ENCODE assay signal across 8 mouse cellular contexts in genomic region chr1:75216797-75217585, GRCm38 (mm10). TPM values are rescaled to one million over a fixed set of nuclear protein-coding genes. Genes with fewer than 3 reads are reported as not detected.
A peak's percentile ranks its signal among the peaks of the same experiment; 100 is the strongest.
DNase-seq lines count a peak whose midpoint lies in the region; ATAC-seq and TF ChIP-seq lines count a peak whose summit lies in the region.
"Had no signal": no experiment of that assay in that cellular context is flagged by ENCODE, and none has a peak within 500 bp of the region (broad histone marks: within the 10 kb centered on the region; RNA-seq: fewer than 3 reads in every experiment).

No protein-coding gene starts in this region.

- no peak for TF ChIP-seq POLR2A in testis, adult 2 months (IDR thresholded peaks at IDR 0.05; ENCODE audit: control insufficient read depth, low read depth, low read length)

- no peaks in the 10 kb centered on the region for H3K9me3 ChIP-seq in intestine, postnatal 0 days (ENCODE audit: control insufficient read depth)
- H3K9me3 ChIP-seq in stomach, embryonic 15.5 days: no peaks in the 10 kb centered on the region

- WGBS in intestine, postnatal 0 days: 71% methylated on average over 13 of the region's 13 CpGs
- 69% methylated on average over 13 of the region's 13 CpGs for WGBS in stomach, embryonic 15.5 days

- peak overlapping the region; percentile 100 for H3K4me2 ChIP-seq in intestine, postnatal 0 days (replicated peaks; ENCODE audit: low read depth)
- H3K4me2 ChIP-seq in stomach, embryonic 15.5 days: peak overlapping the region; percentile 98

- no peak for TF ChIP-seq CTCF in testis, adult 2 months (IDR thresholded peaks at IDR 0.05; ENCODE audit: control insufficient read depth, insufficient read depth, insufficient replicate concordance, low read depth, low read length)
- TF ChIP-seq CTCF in intestine, postnatal 0 days (IDR thresholded peaks at IDR 0.05; ENCODE audit: low read depth): no peak

- H3K27me3 ChIP-seq in testis, adult 2 months (ENCODE audit: control insufficient read depth, insufficient read depth, low read length): peaks cover 4% of the 10 kb centered on the region
- H3K27me3 ChIP-seq in intestine, postnatal 0 days (replicated peaks; ENCODE audit: control insufficient read depth, insufficient read depth, low read length): peaks cover 15% of the 10 kb centered on the region; the same call in 1 of the 2 replicates
- peaks cover 13% of the 10 kb centered on the region for H3K27me3 ChIP-seq in stomach, embryonic 15.5 days (replicated peaks)

- DNase-seq in testis, postnatal 14 days (ENCODE audit: low spot score): no peak
- DNase-seq in urinary bladder, postnatal 14 days (ENCODE audit: low spot score): no peak
- DNase-seq in right cerebral cortex, adult 2 months (ENCODE audit: low spot score in 2 of 2): no peak

- no peak overlapping the region for H3K27ac ChIP-seq in testis, adult 2 months (ENCODE audit: control insufficient read depth, insufficient read depth, low read depth, low read length)
- H3K27ac ChIP-seq in intestine, postnatal 0 days (ENCODE audit: low read depth, low read length): no peak overlapping the region
- H3K27ac ChIP-seq in stomach, embryonic 15.5 days: no peak overlapping the region

- H3K4me1 ChIP-seq in testis, adult 2 months (ENCODE audit: control insufficient read depth, insufficient read depth, low read length): peaks cover 19% of the 10 kb centered on the region
- H3K4me1 ChIP-seq in intestine, postnatal 0 days (replicated peaks; ENCODE audit: control insufficient read depth, insufficient read depth, low read length): peaks cover 11% of the 10 kb centered on the region
- H3K4me1 ChIP-seq in stomach, embryonic 15.5 days: peaks cover 28% of the 10 kb centered on the region

- H3K4me3 ChIP-seq in testis, adult 2 months (ENCODE audit: control insufficient read depth, low read depth, low read length): peak overlapping the region; percentile 82
- H3K4me3 ChIP-seq in intestine, postnatal 0 days (ENCODE audit: low read depth, low read length): no peak overlapping the region
- peak overlapping the region; percentile 56 for H3K4me3 ChIP-seq in stomach, embryonic 15.5 days (replicated peaks)

- H3K36me3 ChIP-seq in testis, adult 2 months (ENCODE audit: control insufficient read depth, insufficient read depth, low read length): no peaks in the 10 kb centered on the region; the same call in 1 of the 2 replicates
- H3K36me3 ChIP-seq in intestine, postnatal 0 days (ENCODE audit: control insufficient read depth, insufficient read depth): peaks cover 20% of the 10 kb centered on the region
- peaks cover 17% of the 10 kb centered on the region for H3K36me3 ChIP-seq in stomach, embryonic 15.5 days

- H3K9ac ChIP-seq in intestine, postnatal 0 days (ENCODE audit: low read depth, low read length): no peak overlapping the region
- H3K9ac ChIP-seq in stomach, embryonic 15.5 days: no peak overlapping the region

- ATAC-seq in erythroid progenitor cell, adult 5-6 weeks (replicated peaks; ENCODE audit: low FRiP score, poor library complexity, severe bottlenecking): peak; percentile 62
- no peak for ATAC-seq in intestine, postnatal 0 days
- no peak; the same call in 1 of the 2 replicates for ATAC-seq in stomach, embryonic 15.5 days (ENCODE audit: insufficient read depth, low FRiP score, low read depth)

RNA-seq across cellular contexts. Expression of gene Tuba4a, which starts 2.7 kb away (rescaled TPM):
- 163 and 204 TPM in 2 replicates for polyA plus RNA-seq in testis, adult 2 months (2012; rRNA removed)
- total RNA-seq in erythroid progenitor cell, adult 5-6 weeks (2015; ENCODE audit: low replicate concordance): 474 and 550 TPM in 2 replicates
- 246 TPM in 2 replicates for total RNA-seq in erythroid progenitor cell, adult 5-6 weeks (2017; ENCODE audit: low replicate concordance)
- 113 and 119 TPM in 2 replicates for polyA plus RNA-seq in intestine, postnatal 0 days (2015; fragmentation: Nextera tagmentation; extraction: Ambion mirVana)
- polyA plus RNA-seq in stomach, embryonic 15.5 days (2015; fragmentation: Nextera tagmentation; extraction: Ambion mirVana): 142 and 145 TPM in 2 replicates

RNA-seq across cellular contexts. Expression of gene Stk16, which starts 6.4 kb away (rescaled TPM):
- polyA plus RNA-seq in testis, adult 2 months (2012; rRNA removed): 205 and 207 TPM in 2 replicates
- 96.0 and 112 TPM in 2 replicates for total RNA-seq in erythroid progenitor cell, adult 5-6 weeks (2015; ENCODE audit: low replicate concordance)
- total RNA-seq in erythroid progenitor cell, adult 5-6 weeks (2017; ENCODE audit: low replicate concordance): 82.3 and 141 TPM in 2 replicates
- polyA plus RNA-seq in intestine, postnatal 0 days (2015; fragmentation: Nextera tagmentation; extraction: Ambion mirVana): 50.5 and 54.4 TPM in 2 replicates
- 120 and 132 TPM in 2 replicates for polyA plus RNA-seq in stomach, embryonic 15.5 days (2015; fragmentation: Nextera tagmentation; extraction: Ambion mirVana)

RNA-seq across cellular contexts. Expression of gene Glb1l, which starts 6.4 kb away (rescaled TPM):
- 117 and 129 TPM in 2 replicates for polyA plus RNA-seq in testis, adult 2 months (2012; rRNA removed)
- total RNA-seq in erythroid progenitor cell, adult 5-6 weeks (2015; ENCODE audit: low replicate concordance): 23.1 and 23.9 TPM in 2 replicates
- total RNA-seq in erythroid progenitor cell, adult 5-6 weeks (2017; ENCODE audit: low replicate concordance): 14.2 and 43.3 TPM in 2 replicates
- 3.6 and 3.7 TPM in 2 replicates for polyA plus RNA-seq in intestine, postnatal 0 days (2015; fragmentation: Nextera tagmentation; extraction: Ambion mirVana)
- polyA plus RNA-seq in stomach, embryonic 15.5 days (2015; fragmentation: Nextera tagmentation; extraction: Ambion mirVana): 15.5 and 17.1 TPM in 2 replicates

RNA-seq across cellular contexts. Expression of gene A630095N17Rik, which starts 14.9 kb away (rescaled TPM):
- 10.2 and 12.7 TPM in 2 replicates for polyA plus RNA-seq in testis, adult 2 months (2012; rRNA removed)
- total RNA-seq in erythroid progenitor cell, adult 5-6 weeks (2015; ENCODE audit: low replicate concordance): not detected in 2 replicates
- total RNA-seq in erythroid progenitor cell, adult 5-6 weeks (2017; ENCODE audit: low replicate concordance): not detected in 2 replicates
- not detected in 2 replicates for polyA plus RNA-seq in intestine, postnatal 0 days (2015; fragmentation: Nextera tagmentation; extraction: Ambion mirVana)
- polyA plus RNA-seq in stomach, embryonic 15.5 days (2015; fragmentation: Nextera tagmentation; extraction: Ambion mirVana): not detected in 2 replicates
- polyA plus RNA-seq: limb, embryonic 11.5 days had no signal

RNA-seq across cellular contexts. Expression of gene Dnajb2, which starts 19.2 kb away (rescaled TPM):
- 298 and 299 TPM in 2 replicates for polyA plus RNA-seq in testis, adult 2 months (2012; rRNA removed)
- 154 and 158 TPM in 2 replicates for total RNA-seq in erythroid progenitor cell, adult 5-6 weeks (2015; ENCODE audit: low replicate concordance)
- 356 and 386 TPM in 2 replicates for total RNA-seq in erythroid progenitor cell, adult 5-6 weeks (2017; ENCODE audit: low replicate concordance)
- 10.9 and 11.4 TPM in 2 replicates for polyA plus RNA-seq in intestine, postnatal 0 days (2015; fragmentation: Nextera tagmentation; extraction: Ambion mirVana)
- polyA plus RNA-seq in stomach, embryonic 15.5 days (2015; fragmentation: Nextera tagmentation; extraction: Ambion mirVana): 34.9 and 35.9 TPM in 2 replicates
